Mouse (Mus musculus) limb, embryonic 14.5 days (tissue): ENCODE measurements at regions not wholly inside any gene's neighbourhood (a gene's known extent, or its start where the extent isn't known, plus 50 kb on each side); places are given as distances from the start of the nearest gene placed in this dataset.
A peak's percentile ranks its signal among the peaks of the same experiment; 100 is the strongest.

Source experiments
- ATAC-seq: fragments of 200-750 bp; cut with Nextera tagmentation; 2 replicates; pipeline ENCODE4 v1.8.0; 2017; ENCODE audit warnings: low read depth, moderate number of reproducible peaks, moderate TSS enrichment; ENCODE audit not compliant: low FRiP score
- DNase-seq: peaks from one replicate; pipeline ENCODE4 v3.0.0-alpha.2; 2015; ENCODE audit warnings: low spot score
- H3K27ac ChIP-seq: fragments of 300-500 bp; sonication (generic); replicated peaks from 2 replicates; pipeline ENCODE4 v1.5.1; 2014; ENCODE audit warnings: low read depth, mild to moderate bottlenecking, low read length, moderate library complexity, mixed read lengths
- H3K27me3 ChIP-seq: fragments of 300-500 bp; sonication (generic); 2 replicates; pipeline ENCODE4 v1.6.1; 2014; ENCODE audit warnings: low read length, mixed read lengths; ENCODE audit not compliant: control insufficient read depth, insufficient read depth
- H3K36me3 ChIP-seq: fragments of 300-500 bp; sonication (generic); 2 replicates; pipeline ENCODE4 v1.6.1; 2014; ENCODE audit warnings: mild to moderate bottlenecking, low read length, moderate library complexity, mixed read lengths; ENCODE audit not compliant: control insufficient read depth, insufficient read depth
- H3K4me1 ChIP-seq: fragments of 300-500 bp; sonication (generic); 2 replicates; pipeline ENCODE4 v1.6.1; 2014; ENCODE audit warnings: antibody characterized with exemption, low read length, mixed read lengths; ENCODE audit not compliant: control insufficient read depth, insufficient read depth
- H3K4me2 ChIP-seq: fragments of 300-500 bp; sonication (generic); replicated peaks from 2 replicates; pipeline ENCODE4 v1.6.1; 2014; ENCODE audit warnings: low read depth, mild to moderate bottlenecking, low read length, moderate library complexity; ENCODE audit not compliant: severe bottlenecking
- H3K4me3 ChIP-seq: fragments of 300-500 bp; sonication (generic); replicated peaks from 2 replicates; pipeline ENCODE4 v1.5.1; 2014; ENCODE audit warnings: low read length
- H3K9ac ChIP-seq: fragments of 300-500 bp; sonication (generic); 2 replicates; pipeline ENCODE4 v1.6.1; 2014; ENCODE audit warnings: mild to moderate bottlenecking, low read depth, low read length, moderate library complexity; ENCODE audit not compliant: severe bottlenecking
- H3K9me3 ChIP-seq: fragments of 300-500 bp; sonication (generic); 2 replicates; pipeline ENCODE4 v1.6.1; 2016; ENCODE audit warnings: low read length; ENCODE audit not compliant: control insufficient read depth
- POLR2A ChIP-seq: fragments of 200-500 bp; IDR thresholded peaks from 2 replicates; pipeline ENCODE4 v1.8.0; 2012; ENCODE audit warnings: inconsistent platforms, mild to moderate bottlenecking, moderate library complexity, borderline replicate concordance; ENCODE audit not compliant: insufficient read depth, insufficient read length; ENCODE audit errors: extremely low read depth
- WGBS: fragments of 180-500 bp; shearing (Covaris S2); extraction: QIAGEN DNeasy Blood & Tissue Kit; methylation state at CpG from one replicate; pipeline ENCODE4 v1.1.7; 2014; 5-methylcytosine and 5-hydroxymethylcytosine counted together

GRCm38 (mm10) chr1:57607026-57607425, 166.9 kb upstream of the Spats2l start:
- Histone ChIP-seq H3K9me3 (no peaks in the 10 kb centered on the region), H3K4me2 (no peak overlapping the region), H3K9ac (no peak overlapping the region), H3K4me3 (no peak overlapping the region), H3K27me3 (no peaks in the 10 kb centered on the region), H3K27ac (0 out of 2 replicates have a peak overlapping the region, but pooled peaks have one; percentile 10), H3K36me3 (no peaks in the 10 kb centered on the region), H3K4me1 (peaks cover 25% of the 10 kb centered on the region; the same call in 1 of the 2 replicates)
- no peak for TF ChIP-seq POLR2A
- WGBS, result 59% methylated on average over 8 of the region's 8 CpGs
- ATAC-seq (no peak), DNase-seq (no peak)

- Histone ChIP-seq H3K4me2 (no peak overlapping the region), H3K4me1 (peaks cover 25% of the 10 kb centered on the region; the same call in 1 of the 2 replicates), H3K27me3 (no peaks in the 10 kb centered on the region), H3K36me3 (no peaks in the 10 kb centered on the region), H3K9me3 (no peaks in the 10 kb centered on the region), H3K9ac (no peak overlapping the region), H3K4me3 (no peak overlapping the region), H3K27ac (no peak overlapping the region)
- WGBS, result 37% methylated on average over 12 of the region's 12 CpGs
- no peak for DNase-seq
- TF ChIP-seq POLR2A, result no peak
- no peak for ATAC-seq
These were observed 166.1 kb upstream of the Spats2l start for GRCm38 (mm10) chr1:57607626-57608422.

- Histone ChIP-seq H3K27me3 (no peaks in the 10 kb centered on the region), H3K9ac (no peak overlapping the region), H3K27ac (no peak overlapping the region), H3K4me2 (no peak overlapping the region), H3K36me3 (no peaks in the 10 kb centered on the region), H3K4me3 (no peak overlapping the region), H3K4me1 (peaks cover 25% of the 10 kb centered on the region), H3K9me3 (no peaks in the 10 kb centered on the region)
- WGBS, result 36% methylated on average over 2 of the region's 2 CpGs
- DNase-seq, result no peak
- no peak for TF ChIP-seq POLR2A
- ATAC-seq, result no peak
These were observed 165.6 kb upstream of the Spats2l start for GRCm38 (mm10) chr1:57608423-57608679.

GRCm38 (mm10) chr1:57609307-57609706, 164.7 kb upstream of the Spats2l start:
- TF ChIP-seq POLR2A, result no peak
- Histone ChIP-seq H3K9me3 (no peaks in the 10 kb centered on the region), H3K4me3 (no peak overlapping the region), H3K27ac (no peak overlapping the region), H3K4me1 (peaks cover 25% of the 10 kb centered on the region), H3K9ac (no peak overlapping the region), H3K36me3 (no peaks in the 10 kb centered on the region), H3K27me3 (no peaks in the 10 kb centered on the region), H3K4me2 (no peak overlapping the region)
- 44% methylated on average over 6 of the region's 6 CpGs for WGBS
- ATAC-seq (no peak), DNase-seq (no peak)

GRCm38 (mm10) chr1:57612171-57612570, 161.8 kb upstream of the Spats2l start:
- 86% methylated on average over 4 of the region's 4 CpGs for WGBS
- Histone ChIP-seq H3K27ac (no peak overlapping the region), H3K4me2 (no peak overlapping the region), H3K4me1 (peaks cover 11% of the 10 kb centered on the region), H3K4me3 (no peak overlapping the region), H3K9ac (no peak overlapping the region), H3K36me3 (no peaks in the 10 kb centered on the region), H3K27me3 (no peaks in the 10 kb centered on the region), H3K9me3 (0 out of 2 replicates have a peak, but pooled peaks cover 7% of the 10 kb centered on the region)
- no peak for ATAC-seq
- no peak for DNase-seq
- TF ChIP-seq POLR2A, result no peak
